Mouse (Mus musculus) thymus, adult 2 months (tissue): ENCODE results near the gene Sycp2l. TPM values are rescaled to one million over a fixed set of nuclear protein-coding genes. Genes with fewer than 3 reads are reported as not detected.
A peak's percentile ranks its signal among the peaks of the same experiment; 100 is the strongest.

Experiments
- DNase-seq: peaks from one replicate; pipeline ENCODE4 v3.0.0; 2021
- H3K27ac ChIP-seq: fragments of 200-500 bp; 2 replicates; pipeline ENCODE4 v1.5.1; 2012; ENCODE audit warnings: low read length, control low read depth; ENCODE audit not compliant: control insufficient read depth, insufficient read depth
- H3K27me3 ChIP-seq: fragments of 200-500 bp; 2 replicates; pipeline ENCODE4 v1.6.1; 2012; ENCODE audit warnings: mild to moderate bottlenecking, low read length, moderate library complexity, mixed read lengths; ENCODE audit not compliant: control insufficient read depth, insufficient read depth
- H3K36me3 ChIP-seq: fragments of 200-500 bp; 2 replicates; pipeline ENCODE4 v1.6.1; 2012; ENCODE audit warnings: mild to moderate bottlenecking, low read length, moderate library complexity; ENCODE audit not compliant: control insufficient read depth, insufficient read depth
- H3K4me1 ChIP-seq: fragments of 200-500 bp; replicated peaks from 2 replicates; pipeline ENCODE4 v1.6.1; 2012; ENCODE audit warnings: low read length; ENCODE audit not compliant: control insufficient read depth, insufficient read depth
- H3K4me3 ChIP-seq: fragments of 200-500 bp; 2 replicates; pipeline ENCODE4 v1.5.1; 2012; ENCODE audit warnings: mild to moderate bottlenecking, low read length, control low read depth, moderate library complexity; ENCODE audit not compliant: control insufficient read depth, insufficient read depth
- CTCF ChIP-seq: fragments of 200-500 bp; IDR thresholded peaks from 2 replicates; pipeline ENCODE4 v1.5.1; 2012; ENCODE audit warnings: mild to moderate bottlenecking, control low read depth, low read length, moderate library complexity, borderline replicate concordance; ENCODE audit not compliant: control insufficient read depth, poor library complexity, insufficient read depth; ENCODE audit errors: extremely low read depth
- POLR2A ChIP-seq: fragments of 200-500 bp; IDR thresholded peaks from 2 replicates; pipeline ENCODE4 v1.6.1; 2012; ENCODE audit warnings: mild to moderate bottlenecking, low read length, control low read depth, moderate library complexity; ENCODE audit not compliant: control insufficient read depth, poor library complexity, insufficient read depth; ENCODE audit errors: extremely low read depth
- WGBS: fragments of 180-500 bp; shearing (Covaris S2); methylation state at CpG from one replicate; pipeline ENCODE4 v1.1.7; 2018; 5-methylcytosine and 5-hydroxymethylcytosine counted together
- polyA plus RNA-seq: library from polyadenylated mRNA; depleted of rRNA; stranded (reverse); fragments of >200 nt; gene quantifications from 2 replicates; pipeline ENCODE4 v1.2.3, GENCODE M21; 2012

Gene Sycp2l
- polyA plus RNA-seq, 1 experiment, result 0.03 TPM

DNA sequence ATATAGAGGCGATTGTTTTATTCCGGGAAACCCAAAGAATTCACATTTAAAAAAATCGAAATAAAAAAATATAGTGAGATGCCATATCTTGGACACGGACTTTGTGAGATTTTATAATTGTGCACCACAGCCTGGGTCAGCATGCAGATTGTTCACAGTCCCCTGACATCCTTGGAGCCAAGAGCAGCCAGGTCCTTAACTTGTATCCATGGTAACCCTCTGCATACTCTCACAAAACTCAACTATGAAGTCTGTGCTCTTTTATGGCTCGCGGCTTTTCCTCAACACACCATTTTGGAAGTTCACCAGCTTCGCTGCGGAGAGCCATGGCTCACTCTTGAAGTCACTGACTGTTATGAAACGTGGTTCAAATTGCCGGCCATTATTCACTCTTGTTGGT lies 19.9 kb upstream of the Sycp2l start:
- 0 out of 2 replicates have a peak, but pooled peaks cover 4% of the 10 kb centered on the region for H3K4me1 ChIP-seq
- WGBS, result 93% methylated on average over 10 of the region's 10 CpGs

DNA sequence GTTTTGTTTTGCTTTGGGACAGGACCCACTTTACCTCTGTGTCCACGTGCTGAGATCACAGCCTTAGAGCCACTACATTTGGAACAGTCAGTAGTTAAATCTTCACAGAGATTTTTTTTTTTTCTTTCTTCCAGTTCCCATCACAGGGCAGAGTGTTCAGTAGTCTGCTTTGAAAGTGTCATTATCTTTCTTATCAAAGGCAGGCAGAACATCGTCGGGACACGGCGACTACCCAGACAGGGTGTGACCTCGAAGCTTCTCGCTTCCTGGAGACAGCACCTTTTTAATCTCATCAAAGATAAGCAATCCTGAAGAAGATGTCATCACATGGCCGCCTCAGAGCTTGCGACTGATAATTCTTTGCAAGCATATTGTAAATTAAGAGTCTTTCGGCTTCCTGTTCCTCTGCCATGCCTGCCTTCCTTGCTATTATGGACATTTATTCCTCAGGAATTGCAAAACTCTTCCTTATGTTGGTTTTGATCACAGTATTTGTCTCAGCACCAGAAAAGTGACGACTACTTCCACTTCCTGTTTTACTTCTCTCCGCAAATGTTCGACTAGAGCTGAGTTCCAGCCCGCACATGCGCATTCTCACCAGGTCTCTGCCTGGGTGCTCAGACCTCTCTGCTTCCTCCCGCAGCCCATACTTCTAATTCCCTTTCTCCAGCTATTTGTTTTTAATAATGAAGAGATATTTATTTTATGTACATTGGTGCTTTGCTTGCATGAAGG lies 16.6 kb upstream of the Sycp2l start:
- Histone ChIP-seq H3K4me1 (0 out of 2 replicates have a peak, but pooled peaks cover 4% of the 10 kb centered on the region), H3K36me3 (no peaks in the 10 kb centered on the region), H3K27ac (no peak overlapping the region), H3K4me3 (no peak overlapping the region), H3K27me3 (no peaks in the 10 kb centered on the region; the same call in 1 of the 2 replicates)
- DNase-seq, result peak; percentile 57
- TF ChIP-seq CTCF (no peak), POLR2A (no peak)
- 29% methylated on average over 16 of the region's 16 CpGs for WGBS

More for the DNA sequence above, 19.9 kb upstream of the Sycp2l start:
- H3K4me3 ChIP-seq, result no peak overlapping the region
- no peaks in the 10 kb centered on the region; the same call in 1 of the 2 replicates for H3K27me3 ChIP-seq
- TF ChIP-seq POLR2A (no peak), CTCF (no peak)
- DNase-seq, result no peak
- no peak overlapping the region for H3K27ac ChIP-seq
- H3K36me3 ChIP-seq, result no peaks in the 10 kb centered on the region

DNA sequence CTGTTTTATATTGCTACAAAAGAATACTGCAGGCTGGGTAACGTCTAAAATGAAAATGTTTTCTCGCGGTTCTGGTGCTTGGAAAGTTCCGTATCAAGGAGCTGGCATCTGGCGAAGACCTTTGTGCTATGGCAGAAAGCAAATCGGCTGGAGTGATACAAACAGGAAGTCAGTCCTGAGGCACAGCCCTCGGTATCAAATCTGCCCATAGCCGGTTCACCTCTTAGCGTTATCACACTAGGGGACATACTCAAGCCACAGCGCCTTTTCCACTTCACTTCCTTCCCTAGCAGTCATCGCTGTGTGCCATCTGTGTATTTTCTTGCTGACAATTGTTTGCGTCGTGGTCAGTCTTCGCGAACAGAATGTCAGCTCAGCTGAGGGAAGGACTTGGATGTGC lies 15.8 kb upstream of the Sycp2l start:
- Histone ChIP-seq H3K4me3 (no peak overlapping the region), H3K36me3 (no peaks in the 10 kb centered on the region), H3K4me1 (0 out of 2 replicates have a peak, but pooled peaks cover 4% of the 10 kb centered on the region), H3K27ac (no peak overlapping the region), H3K27me3 (no peaks in the 10 kb centered on the region; the same call in 1 of the 2 replicates)
- DNase-seq, result no peak
- 75% methylated on average over 15 of the region's 15 CpGs for WGBS
- TF ChIP-seq POLR2A (no peak), CTCF (no peak)

DNA sequence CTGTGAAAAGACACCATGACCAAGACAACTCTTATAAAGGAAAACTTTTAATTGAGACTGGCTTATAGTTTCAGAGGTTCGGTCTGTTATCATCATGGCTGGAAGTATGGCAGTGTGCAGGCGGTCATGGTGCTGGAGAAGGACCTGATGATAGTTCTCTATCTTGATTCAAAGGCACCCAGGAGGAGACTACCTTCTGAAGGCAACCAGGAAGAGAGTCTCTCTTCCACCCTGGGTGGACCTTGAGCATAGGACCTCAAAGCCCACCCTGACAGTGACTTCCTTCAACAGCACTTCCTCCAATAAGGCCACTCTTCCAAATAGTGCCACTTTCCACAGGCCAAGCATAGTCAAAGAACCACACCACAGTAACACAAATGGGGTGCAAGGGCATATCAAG lies 14.1 kb upstream of the Sycp2l start:
- 99% methylated on average over 2 of the region's 2 CpGs for WGBS
- H3K36me3 ChIP-seq, result no peaks in the 10 kb centered on the region
- DNase-seq, result no peak
- no peak overlapping the region for H3K27ac ChIP-seq
- no peaks in the 10 kb centered on the region; the same call in 1 of the 2 replicates for H3K27me3 ChIP-seq
- H3K4me1 ChIP-seq, result 0 out of 2 replicates have a peak, but pooled peaks cover 4% of the 10 kb centered on the region
- TF ChIP-seq CTCF, result no peak
- TF ChIP-seq POLR2A, result no peak
- H3K4me3 ChIP-seq, result no peak overlapping the region

DNA sequence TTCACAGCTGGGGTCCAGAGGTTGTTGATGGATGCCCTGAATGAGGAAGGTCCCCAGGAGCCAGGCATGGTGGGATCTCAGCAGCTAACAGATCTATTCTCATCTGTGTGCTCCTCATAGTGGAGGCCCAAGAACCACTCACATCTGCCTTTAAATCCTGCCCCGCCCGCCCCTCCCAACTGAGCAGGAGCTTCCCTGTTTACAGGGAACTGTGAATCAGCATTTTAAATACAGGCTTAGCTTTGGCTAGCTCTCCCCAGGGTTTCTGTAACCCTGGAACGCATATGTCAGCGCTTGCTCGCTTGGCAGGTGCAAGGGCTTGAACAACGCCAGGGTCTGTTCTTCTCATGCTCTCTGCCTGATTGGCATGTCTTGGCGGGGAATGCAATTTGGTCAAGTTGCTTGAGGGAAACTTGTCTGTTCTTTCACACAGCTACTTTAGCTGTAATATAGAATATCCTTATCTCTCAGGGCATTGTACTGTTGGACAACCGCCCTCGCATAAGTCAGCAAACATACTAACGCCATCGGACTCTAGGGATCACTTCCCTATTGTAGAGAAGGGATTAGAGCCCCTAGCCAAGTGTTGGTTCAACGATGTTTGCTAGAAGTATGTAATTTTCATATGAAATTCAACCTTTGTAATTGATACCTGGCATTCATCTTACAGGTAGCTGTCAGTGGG lies 10.1 kb upstream of the Sycp2l start:
- Histone ChIP-seq H3K27me3 (no peaks in the 10 kb centered on the region), H3K27ac (no peak overlapping the region), H3K36me3 (no peaks in the 10 kb centered on the region), H3K4me1 (no peaks in the 10 kb centered on the region), H3K4me3 (no peak overlapping the region)
- DNase-seq, result no peak
- 85% methylated on average over 12 of the region's 12 CpGs for WGBS
- TF ChIP-seq POLR2A, result no peak
- no peak for TF ChIP-seq CTCF

DNA sequence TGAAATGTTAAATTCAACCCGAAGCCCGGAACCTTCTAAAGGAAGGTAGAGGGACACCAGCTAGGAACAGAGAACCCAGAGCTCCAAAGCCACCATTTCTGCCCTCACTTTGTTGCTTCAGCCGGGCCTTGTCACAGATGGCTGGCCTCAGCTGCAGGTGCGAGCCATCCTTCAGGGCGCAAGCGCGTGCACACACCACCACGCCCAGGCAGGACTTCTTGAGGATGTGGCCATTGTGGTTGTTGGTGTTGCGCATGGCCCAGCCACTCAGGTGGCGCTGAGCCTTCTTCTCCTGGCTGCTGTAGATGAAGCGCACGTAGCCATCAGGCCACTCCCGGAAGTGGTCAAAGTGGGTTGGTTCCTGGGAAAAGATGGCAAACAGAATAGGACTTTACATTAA lies 8.6 kb upstream of the Sycp2l start:
- 44% methylated on average over 13 of the region's 13 CpGs for WGBS
- no peak overlapping the region for H3K4me3 ChIP-seq
- H3K27ac ChIP-seq, result no peak overlapping the region
- TF ChIP-seq POLR2A (no peak), CTCF (no peak)
- no peaks in the 10 kb centered on the region for H3K27me3 ChIP-seq
- H3K36me3 ChIP-seq, result no peaks in the 10 kb centered on the region
- DNase-seq, result no peak
- H3K4me1 ChIP-seq, result no peaks in the 10 kb centered on the region

DNA sequence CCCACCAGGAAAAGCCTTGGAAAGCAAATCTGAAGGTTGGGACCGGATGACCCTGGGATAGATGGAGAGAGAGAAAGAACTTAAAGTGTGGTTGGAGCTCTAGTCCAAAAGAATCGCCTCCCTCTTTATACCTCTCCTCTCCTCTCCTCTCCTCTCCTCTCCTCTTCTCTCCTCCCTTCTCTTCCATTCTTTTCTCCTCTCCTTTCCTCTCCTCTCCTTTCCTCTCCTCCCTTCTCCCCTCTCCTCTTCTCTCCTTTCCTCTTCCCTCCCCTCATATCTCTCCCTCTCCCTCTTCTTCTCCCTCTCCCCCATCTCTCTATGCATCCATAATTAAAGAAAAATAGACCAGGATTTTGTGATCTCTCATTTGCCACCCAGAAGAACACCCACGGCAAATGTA lies 3.2 kb upstream of the Sycp2l start, which contains the start of gene Gcm2:
Gcm2 (minus strand) TSS at position 101 of the 400 bp plus-strand sequence.
- no peaks in the 10 kb centered on the region for H3K4me1 ChIP-seq
- no peaks in the 10 kb centered on the region for H3K27me3 ChIP-seq
- no peak within 1 kb of the TSS for H3K4me3 ChIP-seq
- 86% methylated on average over 3 of the region's 3 CpGs for WGBS
- no peak within 1 kb of the TSS for H3K27ac ChIP-seq
- no peak for DNase-seq
- no peaks in the 10 kb centered on the region for H3K36me3 ChIP-seq
- no peak for TF ChIP-seq CTCF
- TF ChIP-seq POLR2A, result no peak
